Mouse (Mus musculus) embryo, embryonic 11.5 days (tissue): ENCODE results near the gene Ace3.

Experiments
- DNase-seq: peaks from one replicate; pipeline ENCODE4 v3.0.0-alpha.2; 2012; ENCODE audit warnings: low read depth, low spot score

The Ace3 gene

DNA sequence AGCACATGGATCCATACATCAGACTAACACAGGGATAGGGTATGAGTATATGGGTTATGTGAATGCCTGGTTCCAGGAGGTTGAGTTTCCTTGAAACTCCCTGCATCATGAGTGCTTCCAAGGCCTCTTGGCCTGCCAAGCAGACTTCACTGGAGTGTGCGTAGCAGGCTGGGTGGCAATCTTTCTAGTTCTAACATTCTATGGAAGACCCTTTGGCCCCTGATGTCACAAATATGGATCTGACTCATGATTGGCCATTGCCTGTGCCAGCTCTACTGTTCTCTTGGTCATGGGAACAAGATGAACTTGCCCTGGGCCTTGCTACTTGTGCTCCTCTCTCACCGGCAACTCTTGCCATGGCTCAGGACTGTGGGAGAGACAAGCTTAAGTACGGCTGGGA lies at the start of gene Ace3:
TSS of gene Ace3 (plus strand) at position 301 of the 400 bp plus-strand sequence.
- DNase-seq: no peak

DNA sequence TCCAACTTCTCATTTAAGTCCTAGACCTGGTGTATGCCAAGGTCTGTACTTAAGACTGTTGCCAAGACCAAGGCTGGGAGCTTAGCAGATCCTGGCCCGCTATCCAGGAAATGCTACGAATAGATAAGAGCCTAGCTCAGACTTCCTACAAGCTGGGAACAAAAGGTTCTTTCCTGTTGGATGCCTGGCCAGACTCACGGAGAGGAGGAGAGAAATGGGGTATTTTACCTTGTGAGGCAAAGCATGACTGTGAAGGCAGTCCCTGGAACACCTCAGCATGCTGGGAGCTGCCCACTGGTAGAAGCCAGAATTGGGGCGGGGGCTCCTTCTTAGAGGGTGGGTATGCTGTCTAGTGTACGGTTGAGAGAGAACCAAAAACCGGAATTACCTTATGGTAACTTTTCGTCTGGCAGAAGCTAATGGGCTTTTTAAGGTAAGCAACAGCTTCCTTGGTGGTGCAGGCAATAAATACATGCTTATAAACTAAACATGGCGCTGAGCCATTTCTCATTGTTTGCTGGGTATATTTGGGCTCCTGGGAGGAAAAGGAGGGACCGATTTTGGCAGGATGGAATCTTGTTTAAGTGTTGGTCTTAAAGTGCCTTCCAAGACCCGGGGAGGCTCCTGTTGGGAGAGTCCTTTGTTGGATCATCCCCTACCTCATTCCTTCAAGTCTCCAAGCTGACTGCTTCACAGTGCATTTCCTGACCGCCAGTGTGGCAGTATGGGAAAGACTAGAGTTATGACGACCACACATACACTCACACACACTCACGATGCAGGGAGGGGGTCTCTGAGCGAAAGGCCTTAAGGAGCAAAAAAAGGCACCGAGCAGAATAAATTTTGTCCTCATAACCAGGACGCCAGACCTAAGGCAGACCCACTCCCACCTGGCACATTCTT lies 49.5 kb upstream of the Ace3 start:
- no peak for DNase-seq

DNA sequence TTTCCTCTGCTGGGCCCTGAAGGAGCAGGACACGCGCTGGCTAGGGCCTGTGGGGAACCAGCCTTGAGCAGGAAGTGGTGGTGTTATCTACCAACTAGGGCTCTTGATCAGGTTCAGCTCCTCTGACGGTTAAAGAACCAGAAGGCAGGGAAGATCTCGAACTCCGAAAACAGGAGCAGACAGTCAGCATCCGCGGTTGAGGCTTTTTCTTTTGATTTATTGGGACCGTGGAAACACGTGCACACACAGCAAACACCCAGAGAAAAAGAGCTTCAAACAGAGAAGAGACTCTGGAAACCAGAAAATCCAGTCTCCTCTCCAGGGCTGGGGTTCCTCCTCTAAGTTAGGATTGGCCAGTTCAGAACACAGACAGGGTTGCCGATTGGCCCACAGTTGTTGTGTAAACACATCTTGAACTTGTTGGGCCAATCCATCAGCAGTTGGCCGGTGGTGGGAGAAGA lies 47.8 kb upstream of the Ace3 start:
- DNase-seq: no peak

DNA sequence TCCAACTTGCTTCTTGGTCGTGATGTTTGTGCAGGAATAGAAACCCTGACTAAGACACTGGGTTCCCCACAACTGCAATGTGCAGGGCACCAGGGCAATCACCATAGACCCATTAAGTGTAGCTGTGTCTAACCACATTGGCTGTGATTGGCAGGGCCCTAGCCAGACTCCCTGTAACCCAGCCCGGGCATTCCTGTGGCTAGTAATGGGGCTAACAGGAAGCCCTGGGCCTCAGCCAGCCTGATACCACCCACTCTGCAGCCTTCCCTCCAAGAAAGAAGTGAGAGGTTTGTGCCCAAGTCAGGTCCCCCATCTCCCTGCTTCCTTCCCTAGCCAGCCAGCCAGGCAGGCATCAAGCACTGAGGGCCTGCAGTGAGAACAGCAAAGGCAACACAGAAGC lies 46.2 kb upstream of the Ace3 start:
- DNase-seq: no peak

DNA sequence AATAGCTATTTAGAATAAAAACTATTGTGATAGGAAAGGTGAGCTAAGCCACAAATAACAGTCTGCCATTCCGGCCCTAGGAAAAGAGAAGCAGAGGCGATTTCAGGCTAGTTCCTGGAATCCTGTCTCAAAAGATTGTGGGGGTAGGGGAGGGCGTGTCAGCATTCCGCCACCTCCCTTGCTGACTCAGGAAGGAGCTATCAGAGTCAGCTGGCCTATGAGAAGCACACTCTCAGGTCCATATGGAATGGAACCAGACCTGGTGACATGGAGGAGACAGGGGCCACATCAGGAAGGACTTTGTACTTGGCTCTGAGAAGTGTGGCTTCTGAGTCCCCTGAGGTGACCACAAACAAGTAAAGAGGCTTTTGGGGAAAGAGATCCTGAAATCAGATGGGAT lies 44.0 kb upstream of the Ace3 start:
- no peak for DNase-seq

DNA sequence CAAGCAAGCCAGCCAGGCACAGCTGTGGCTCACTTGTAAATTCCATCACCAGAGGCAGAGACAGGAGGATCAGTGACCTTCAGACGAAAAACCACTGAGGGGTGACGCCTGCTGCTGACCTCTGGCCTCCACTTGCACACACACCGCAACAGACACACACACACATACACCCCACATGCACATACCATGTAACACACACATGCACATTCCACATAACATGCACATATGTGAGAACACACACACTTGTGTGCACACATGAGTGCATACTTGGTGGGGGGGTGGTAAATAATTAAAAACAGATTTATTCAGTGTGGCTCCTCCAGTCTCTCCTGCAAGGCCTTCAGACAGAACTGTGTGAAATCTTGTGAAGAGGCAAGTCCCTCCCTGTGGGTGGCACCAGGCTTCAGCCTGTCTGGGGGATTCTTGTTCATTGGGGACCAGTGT lies 42.9 kb upstream of the Ace3 start:
- no peak for DNase-seq

DNA sequence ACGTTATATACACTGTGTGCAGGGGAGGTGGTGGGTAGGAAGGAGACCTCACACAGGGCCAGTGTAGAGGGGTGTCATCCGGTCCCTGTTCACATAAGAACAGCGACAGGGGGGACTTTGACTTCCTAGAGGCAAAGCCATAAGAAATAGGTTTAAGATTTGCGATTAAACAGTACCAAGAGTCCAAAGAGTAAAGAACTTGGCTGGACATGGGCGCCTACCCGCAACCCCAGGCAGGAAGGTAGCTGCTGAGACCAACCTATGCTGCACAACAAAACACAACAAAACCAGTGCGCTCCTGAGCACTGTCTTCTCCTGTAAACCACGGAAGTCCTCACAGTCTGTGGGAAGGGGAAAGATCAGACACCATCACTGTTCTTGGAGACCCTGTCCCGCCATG lies 42.4 kb upstream of the Ace3 start:
- DNase-seq: no peak

DNA sequence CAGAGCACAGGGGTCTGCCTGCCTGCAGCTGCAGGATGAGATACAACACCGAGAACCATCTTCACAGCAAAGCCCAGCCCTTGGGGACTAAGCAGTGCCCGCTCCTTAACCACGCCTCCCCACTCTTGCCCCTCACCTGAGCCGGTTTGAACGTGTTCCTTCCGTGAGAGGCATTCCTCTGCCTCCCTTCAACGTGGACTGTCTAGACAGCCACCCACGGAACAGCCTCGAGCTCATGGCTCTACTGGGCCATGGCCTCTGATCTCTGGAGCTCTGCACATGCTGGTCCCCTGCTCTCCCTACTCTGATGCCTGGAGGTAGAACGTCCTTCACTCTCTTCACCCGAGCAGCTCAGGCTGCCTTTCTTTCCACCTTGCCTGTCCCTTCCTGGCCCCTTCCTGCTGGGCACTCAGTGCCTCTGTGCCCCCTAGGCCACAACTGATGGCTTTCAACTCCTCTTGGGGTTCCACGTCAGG lies 41.5 kb upstream of the Ace3 start, which contains the start of gene Cyb561:
TSS of gene Cyb561 (minus strand) at position 426 of the 476 bp plus-strand sequence.
- DNase-seq: no peak

DNA sequence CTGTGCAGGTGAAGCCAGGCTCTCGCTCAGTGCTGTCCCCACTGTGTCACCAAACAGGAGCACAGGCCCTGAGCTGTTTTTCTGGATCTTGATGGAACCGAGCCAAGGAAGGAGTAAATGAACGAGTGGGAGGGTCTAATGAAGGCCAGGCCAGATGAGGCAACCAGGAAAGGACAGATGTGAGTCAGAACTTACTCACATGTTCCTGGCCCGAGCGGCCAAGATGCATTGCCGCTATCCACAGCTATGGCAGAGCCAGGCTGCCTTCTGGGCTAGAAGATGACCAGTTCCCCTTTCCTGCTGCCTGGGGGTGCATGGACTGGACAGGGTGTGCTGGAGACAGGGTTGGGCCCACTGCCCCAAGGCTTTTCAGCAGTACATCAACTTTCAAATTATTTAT lies 41.1 kb upstream of the Ace3 start:
- no peak for DNase-seq

DNA sequence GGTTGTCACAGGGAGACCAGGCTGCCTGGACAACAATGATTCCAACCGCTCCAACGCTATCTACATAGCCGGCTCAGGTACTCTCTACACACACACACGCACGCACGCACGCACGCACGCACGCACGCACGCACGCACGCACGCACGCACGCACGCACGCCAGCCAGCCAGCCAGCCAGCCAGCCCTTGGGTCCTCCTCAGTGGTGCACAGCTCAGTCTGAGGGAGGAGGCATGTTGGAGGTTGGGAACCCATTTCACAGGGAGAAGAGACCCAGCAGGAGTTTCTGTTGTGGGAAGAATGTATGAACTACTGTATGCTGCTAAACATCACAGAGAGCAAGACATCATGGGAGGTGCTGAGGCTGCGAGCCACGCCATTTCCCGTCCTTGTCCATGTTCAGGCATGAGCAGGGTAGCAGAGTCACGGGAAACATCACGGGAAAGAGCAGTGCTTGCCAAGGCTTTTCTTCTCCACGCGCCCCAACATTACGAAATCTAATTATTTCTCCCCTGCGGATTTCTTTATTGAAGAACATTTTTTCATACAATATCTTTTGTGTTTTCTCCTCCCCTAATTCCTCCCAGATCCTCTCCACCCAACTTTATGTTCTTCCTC lies 38.6 kb upstream of the Ace3 start:
- no peak for DNase-seq

DNA sequence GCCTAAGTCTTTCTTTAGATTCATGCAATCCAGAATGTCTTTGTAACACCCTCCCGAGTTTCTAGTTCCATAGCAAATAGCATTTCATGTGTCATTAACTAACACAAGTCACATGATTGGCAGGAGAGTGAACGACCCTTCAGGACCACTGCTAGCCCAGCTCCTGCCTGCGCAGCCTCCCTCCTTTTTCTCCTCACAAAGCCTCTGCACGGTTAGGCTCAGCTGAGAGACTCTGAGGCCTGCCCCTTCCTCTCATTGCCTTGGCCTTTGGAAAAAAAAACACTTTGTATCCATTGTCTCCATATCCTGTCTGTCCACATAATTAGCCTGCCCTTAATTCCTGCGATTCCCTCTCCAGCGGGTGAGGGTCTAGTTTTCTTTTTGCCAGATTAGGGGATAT lies 37.0 kb upstream of the Ace3 start:
- no peak for DNase-seq

DNA sequence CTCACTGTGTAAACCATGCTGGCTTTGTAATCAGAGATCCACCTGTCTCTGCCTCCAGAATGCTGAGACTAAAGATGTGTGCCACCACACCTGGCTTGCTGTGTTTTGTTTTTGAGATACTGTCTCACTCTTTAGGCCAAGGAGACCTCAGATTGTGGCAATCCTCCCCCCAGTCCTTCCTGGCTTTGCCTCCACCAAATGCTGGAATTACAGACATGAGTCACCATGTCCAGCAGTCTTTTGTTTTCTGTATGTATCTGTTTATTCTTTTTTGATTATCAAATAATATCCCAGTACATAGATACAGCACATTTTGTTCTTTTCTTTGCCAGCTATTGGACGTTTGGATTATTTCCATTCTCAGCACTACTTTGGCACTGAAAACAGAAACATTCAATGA lies 35.9 kb upstream of the Ace3 start:
- no peak for DNase-seq

DNA sequence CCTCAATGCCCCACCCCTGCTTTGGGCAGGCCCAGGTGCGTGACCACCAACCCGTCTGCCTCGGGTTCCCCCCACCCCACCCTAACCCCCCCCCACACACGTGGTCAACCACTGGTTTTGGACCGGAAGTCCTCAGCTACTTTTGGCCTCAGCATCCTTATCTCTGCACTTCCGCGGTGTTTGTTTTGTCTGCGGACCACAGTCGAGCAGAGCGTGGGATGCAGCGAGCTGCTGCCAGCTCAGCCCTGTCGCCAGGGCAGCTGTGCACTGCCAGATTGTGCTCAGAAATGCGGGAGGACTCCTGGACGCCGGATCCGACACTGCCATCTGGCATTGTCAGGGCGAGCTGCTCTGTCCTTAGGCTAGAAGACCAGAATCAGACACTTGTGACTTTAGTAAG lies 35.1 kb upstream of the Ace3 start:
- no peak for DNase-seq

DNA sequence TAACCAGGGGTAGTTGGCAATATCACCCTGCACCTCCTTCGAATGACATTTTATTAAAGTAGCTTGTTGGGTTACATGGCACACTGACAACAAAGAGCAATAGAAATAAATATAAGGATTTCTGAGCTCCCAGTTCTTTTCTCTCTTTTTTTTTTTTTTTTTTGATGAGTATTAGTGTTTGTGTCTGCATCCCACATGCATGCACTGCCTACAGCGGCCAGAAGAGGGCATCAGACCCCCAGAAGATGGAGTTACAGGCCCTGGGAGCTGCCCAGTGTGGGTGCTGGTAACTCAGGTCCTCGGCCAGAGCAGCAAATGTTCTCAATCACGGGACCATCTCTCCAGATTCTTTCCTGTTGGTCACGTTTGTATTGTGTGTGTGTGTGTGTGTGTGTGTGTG lies 29.8 kb upstream of the Ace3 start:
- no peak for DNase-seq

DNA sequence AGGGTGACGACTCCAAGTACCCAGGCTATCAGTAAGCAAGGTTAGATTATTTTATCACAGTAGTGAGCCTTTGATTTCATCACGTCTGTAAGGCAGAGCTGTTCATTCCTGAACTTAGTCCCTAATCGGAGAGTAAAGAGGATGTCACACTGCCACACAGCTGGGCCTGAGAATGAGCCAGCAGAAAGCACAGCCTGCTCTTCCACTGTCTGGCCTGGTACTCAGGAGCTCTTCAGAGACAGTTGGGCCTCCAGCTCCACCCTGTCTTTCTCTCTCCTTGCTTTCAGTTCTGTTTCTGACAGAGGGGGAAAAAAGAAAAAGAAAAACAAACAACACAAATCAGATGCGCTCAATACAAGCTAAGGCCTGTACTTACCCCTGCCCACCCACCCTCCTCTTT lies 28.2 kb upstream of the Ace3 start:
- DNase-seq: no peak

DNA sequence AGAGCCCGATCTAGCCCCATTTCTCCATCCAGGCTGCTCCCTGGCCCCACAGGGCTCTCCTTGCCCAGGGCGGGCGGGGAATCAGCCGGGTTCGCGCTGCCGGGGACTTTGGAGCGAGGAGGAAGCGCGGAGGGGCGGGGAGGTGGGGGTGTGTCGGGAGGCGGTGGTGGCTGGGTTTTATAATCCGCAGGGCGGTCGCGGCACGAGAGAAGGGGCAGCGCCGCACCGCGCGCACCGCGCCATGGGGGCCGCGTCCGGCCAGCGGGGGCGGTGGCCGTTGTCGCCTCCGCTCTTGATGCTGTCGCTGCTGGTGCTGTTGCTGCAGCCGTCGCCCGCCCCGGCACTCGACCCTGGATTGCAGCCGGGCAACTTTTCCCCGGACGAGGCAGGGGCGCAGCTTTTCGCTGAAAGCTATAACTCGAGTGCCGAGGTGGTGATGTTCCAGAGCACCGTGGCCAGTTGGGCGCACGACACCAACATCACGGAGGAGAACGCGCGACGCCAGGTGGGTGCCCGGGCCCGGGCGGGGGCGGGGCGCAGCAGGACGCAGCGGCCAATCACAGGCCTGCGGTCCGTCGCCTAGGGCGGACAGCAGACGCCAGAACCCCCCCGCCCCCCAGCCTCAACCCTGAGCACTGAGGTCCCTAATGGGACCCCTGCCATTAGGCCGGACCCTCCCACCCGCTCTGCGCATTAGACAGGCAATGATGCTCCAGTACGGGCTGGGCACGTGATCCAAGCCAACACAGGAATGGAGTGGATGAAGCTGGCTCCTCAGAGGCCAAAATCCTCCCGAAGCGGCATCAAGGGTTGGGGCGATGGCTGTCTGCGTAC lies 26.5 kb upstream of the Ace3 start, which contains the start of gene Ace:
TSS of gene Ace (plus strand) at position 205 of the 834 bp plus-strand sequence.
- no peak for DNase-seq

DNA sequence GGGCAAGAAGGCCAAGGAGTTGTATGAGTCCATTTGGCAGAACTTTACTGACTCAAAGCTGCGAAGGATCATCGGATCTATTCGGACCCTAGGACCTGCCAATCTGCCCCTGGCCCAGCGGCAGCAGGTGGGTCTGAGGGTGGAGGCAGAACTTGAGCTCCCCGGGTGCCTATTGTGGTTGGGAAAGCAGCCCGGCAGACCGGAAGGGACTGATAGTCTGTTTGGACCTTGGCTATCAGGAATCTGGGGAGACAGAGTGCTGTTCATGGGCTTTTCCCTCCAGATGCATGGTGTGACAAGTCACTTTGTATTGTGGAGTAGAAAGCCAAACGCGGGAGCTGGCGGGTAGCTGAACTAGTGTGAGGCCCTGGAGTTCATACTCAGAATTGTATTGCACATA lies 25.5 kb upstream of the Ace3 start:
- DNase-seq: no peak

DNA sequence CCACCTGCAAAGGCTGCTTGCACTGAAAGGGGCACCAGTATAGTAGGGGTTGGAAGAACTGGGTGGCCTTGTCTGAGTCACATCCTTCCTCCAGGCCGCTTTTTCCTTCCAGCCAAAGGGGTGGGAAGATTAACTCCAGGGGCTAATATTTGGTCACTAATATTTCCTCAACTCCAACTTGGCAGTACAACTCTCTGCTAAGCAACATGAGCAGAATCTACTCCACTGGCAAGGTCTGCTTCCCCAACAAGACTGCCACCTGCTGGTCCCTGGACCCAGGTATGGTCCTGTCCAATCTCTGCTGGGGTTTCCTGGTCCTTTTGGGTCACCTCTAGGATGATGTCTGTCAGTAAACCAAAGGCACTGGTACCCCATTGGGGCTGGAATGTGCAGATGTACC lies 25.0 kb upstream of the Ace3 start:
- DNase-seq: no peak

DNA sequence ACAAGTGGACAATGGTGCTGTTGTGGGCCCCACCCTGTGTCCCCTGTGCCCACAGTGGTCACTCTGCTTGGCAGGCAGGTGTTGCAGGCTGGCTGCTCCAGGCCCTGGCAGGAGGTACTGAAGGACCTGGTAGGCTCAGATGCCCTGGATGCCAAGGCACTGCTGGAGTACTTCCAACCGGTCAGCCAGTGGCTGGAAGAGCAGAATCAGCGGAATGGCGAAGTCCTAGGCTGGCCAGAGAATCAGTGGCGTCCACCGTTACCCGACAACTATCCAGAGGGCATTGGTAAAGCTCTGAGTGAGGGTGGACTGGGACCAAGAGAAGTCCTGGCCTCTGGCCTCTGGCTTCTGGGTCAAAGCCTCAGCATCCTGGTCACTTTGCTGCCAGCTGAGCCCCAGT lies 19.9 kb upstream of the Ace3 start:
- DNase-seq: no peak

DNA sequence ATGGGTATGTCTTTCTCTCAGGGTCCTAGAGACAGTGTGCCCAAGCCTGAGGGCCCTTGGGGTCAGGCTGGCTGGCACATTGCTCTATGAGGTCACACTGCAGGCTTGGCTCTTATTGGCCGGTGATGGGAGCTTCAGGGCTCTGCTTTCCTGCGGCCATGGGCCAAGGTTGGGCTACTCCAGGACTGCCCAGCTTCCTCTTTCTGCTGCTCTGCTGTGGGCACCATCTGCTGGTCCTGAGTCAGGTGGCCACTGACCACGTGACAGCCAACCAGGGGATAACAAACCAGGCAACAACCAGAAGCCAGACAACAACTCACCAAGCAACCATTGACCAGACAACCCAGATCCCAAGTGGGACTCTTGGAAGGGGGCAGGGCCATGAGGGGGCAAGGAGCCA lies 19.4 kb upstream of the Ace3 start:
- no peak for DNase-seq

DNA sequence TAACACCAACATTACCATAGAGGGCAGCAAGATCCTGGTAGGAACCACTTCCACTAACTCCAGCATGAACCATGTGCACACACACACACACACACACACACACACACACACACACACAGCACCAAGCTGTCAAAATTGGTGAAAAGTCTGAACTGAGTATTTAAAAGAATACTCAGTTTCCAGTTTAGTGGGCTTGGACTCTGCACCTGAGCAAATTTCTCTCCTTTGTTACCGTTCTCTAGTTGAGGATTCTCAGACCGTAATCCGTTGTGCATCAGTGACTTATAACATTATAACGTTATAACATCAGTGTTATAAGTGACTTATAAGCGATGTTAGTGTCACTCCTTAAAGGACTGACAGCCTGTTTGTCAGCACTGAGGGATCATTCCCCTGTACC lies 18.8 kb upstream of the Ace3 start:
- DNase-seq: no peak

DNA sequence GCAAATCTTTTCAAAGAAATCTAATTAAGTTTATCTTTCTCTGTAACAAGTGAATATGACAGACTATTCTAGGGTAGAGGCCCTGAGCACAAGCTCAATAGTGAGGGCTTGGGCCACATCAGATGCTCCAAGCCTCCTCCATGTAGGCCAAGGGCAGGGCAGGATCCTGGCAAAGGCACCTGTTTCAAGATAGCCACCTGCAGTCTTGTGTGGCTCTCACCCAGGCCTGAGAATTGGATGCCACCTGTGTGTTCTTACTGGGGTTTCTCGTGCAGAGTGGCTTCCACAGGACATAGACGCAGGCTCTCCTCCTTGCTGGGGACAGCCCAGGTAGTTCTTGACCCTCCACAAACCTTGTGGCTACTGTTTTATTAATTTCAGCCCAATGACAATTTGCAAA lies 16.2 kb upstream of the Ace3 start:
- no peak for DNase-seq
